Mouse (Mus musculus): ENCODE data around the gene Vill.
A peak's percentile ranks its signal among the peaks of the same experiment; 100 is the strongest.

Gene Vill

DNA sequence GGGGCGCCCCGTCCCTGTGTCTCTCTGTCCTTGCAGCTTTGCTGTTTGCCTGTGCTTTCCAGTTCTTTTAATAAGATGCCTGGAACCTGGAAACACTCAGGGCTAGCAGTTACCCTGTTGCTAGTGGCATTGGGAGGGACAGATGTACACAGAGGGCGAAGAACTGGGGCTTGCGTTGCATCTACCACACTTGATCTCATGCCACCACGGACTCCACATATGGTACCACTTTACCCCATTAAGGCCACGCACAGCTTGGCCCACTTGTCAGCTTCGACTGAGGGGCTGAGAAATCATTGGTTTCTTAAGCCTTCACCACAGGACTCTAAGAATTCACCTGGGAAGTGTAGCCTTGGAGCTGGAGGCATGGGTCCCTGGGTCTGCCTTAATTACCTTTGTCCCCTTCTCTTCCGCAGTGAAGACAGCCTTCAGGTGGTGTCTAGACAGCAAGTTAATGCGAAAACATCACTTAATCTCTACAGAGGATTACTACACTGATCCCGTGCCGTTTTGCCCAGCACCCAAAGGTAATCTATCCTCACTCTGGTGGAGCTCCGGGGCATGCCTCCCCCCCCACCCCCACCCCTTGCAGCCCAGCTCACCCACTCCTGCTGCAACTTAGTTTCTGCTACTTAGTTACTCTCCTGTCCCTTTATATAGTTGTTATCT lies 57.2 kb downstream of the Vill start:
- no peak for DNase-seq (ENCODE audit: low read depth, low spot score)

DNA sequence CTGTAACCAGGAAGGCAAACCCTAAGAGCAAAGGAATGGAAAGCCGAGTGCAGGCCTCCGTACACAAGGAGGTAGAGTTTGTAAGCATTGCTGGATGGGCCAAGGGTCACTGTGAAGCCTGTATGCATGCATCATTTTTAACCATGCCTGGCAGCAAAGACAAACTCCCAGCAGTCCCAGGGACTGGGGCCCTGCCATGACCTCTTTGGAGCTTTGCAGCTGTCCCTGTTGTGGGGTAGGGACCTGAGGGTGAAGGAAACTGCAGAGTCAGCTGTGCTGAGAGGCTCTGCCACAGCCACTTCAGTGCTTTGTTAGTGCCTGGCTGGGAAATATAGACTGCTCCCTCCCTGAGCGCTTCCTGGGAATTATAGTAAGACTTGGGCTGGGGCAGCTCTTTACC lies 58.1 kb downstream of the Vill start:
- DNase-seq (ENCODE audit: low read depth, low spot score), result no peak

DNA sequence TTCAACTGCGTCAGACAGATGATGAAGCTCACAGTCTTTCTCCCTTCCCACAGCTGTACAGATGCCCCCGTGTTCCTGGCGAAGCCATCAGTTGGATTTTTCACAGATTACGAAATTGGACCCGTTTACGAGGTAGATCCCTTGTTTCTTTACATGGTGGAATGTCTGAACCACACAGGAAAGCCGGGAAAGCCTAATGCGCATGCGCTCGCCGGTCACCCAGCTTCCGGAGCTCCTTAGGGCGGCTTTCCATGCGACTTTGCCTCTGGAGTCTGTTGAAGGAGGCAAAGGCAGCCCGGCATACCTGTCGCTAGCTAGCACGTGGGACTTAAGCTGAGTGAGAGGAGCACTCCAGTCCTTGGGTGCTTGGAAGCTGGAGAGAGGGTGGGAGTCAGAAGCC lies 62.3 kb downstream of the Vill start:
- DNase-seq (ENCODE audit: low read depth, low spot score), result peak; percentile 86

DNA sequence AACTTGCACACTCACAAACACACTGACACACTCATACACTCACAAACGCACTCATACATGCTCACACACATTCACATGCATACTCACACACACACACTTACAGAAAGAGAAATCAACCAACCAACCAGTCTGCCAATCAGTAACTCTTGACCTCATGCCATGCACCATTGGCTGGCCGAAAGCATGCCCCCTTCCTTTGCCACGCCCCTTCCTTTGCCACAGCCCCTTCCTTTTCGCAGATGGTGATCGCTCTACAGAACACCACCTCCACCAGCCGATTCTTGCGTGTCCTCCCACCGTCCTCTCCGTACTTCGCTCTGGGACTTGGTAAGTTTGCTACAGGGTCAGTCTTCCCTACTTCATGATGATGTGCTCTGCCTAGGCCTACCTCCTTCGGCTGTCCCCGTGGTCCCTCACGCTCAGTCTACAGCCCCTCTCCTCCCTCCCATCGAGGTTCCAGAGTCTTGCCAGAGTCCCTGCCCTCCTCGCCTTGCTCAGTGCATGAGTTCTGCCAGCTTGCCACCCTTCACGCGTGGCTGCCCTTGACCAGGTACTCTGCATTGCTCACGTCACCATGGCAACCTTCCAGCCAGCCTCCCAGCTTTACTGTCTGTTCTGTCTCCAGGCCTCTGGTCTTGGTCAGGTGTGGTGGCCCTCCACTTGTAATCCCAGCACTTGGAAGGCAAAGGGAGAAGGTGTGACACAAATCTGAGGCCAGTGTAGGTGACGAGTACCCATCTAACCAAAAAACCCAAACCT lies 67.0 kb downstream of the Vill start:
- DNase-seq (ENCODE audit: low read depth, low spot score), result no peak

DNA sequence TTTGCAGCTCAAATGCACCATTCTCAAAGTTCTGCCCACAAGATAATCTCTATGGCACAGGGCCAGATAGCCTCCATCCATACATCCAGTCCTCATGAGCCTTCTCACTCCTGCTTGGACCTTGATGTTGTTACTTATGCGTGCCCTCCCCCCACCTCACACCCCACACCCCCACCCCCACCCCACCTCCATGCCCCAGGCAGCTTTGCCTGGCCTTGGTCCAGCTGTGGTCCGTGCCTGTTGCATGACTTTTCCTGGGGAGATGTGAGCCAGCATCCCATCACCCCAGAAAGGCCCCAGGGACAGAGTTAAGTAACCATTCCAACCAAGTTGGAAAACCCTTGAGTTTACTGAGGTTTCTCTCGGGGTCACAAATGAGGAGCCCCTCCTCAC lies 67.6 kb downstream of the Vill start:
- no peak for DNase-seq (ENCODE audit: low read depth, low spot score)

Measured in R1 (cell line).